Mouse (Mus musculus) adrenal gland, postnatal 36 days (tissue): ENCODE results near the gene Cebpz. TPM values are rescaled to one million over a fixed set of nuclear protein-coding genes. Genes with fewer than 3 reads are reported as not detected.
A peak's percentile ranks its signal among the peaks of the same experiment; 100 is the strongest.

Experiments
- DNase-seq, 2 experiments: peaks; one replicate each; pipeline ENCODE4 v3.0.0; 2021; ENCODE audit warnings: mixed read lengths in 1 of 2
- long read RNA-seq, 2 experiments: library from polyadenylated mRNA; stranded (forward); transcript quantifications; one replicate each; pipeline ENCODE4 v2.0.0; 2021; ENCODE audit warnings: borderline sequencing depth in 2 of 2
- total RNA-seq, 2 experiments: library from RNA; stranded (reverse); gene quantifications; 2 replicates each; pipeline ENCODE4 v1.2.3; 2021

Gene Cebpz
- 10 to 100 TPM; 45.6 to 51.1 TPM for total RNA-seq
- long read RNA-seq, experiment 1, full-length matches to known transcripts = 26 of 61 reads
- long read RNA-seq, experiment 1, partial matches to known transcripts = 31 of 61 reads
- long read RNA-seq, experiment 1, other reads (novel, unspliced or antisense) = 4 of 61 reads
- long read RNA-seq, experiment 2, full-length matches to known transcripts = 6 of 9 reads
- long read RNA-seq, experiment 2, partial matches to known transcripts = 2 of 9 reads
- long read RNA-seq, experiment 2, other reads (novel, unspliced or antisense) = 1 of 9 reads

DNA sequence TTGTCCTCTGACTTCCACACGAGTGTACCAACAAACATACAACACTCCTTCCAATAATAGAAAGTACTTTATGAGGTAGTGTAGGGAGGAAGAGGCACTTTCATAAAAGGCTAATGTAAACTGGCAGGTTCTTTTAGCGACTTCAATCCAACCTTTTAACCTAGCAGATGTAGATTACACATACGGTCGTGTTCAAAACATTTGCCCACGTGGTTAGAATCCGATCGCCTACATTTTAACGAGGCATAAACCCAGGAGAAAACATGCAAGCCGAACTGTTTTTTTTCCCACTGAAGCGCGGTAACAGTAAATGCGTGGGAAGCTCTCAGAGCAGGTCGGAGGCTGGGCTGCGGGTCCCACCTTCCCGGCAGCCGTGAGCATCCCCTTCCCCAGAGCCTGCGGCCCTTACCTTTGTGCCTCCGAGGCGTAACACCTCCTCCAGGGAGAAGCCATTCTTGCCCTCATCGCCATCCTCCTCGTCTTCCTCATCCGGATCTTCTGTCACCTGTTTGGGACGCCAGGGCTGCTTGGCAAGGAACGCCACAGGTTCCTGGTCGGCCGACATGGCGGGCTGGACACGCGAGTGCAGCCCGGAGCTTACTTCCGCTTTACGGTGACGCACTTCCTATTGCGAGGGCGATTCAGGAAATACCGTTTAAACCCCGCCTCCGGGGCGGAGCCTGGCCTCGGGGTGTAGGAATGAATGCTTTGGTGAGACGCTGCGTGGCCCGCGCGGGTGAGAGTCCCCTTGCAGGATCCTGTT is at the start of gene Cebpz, which contains the start of gene Ndufaf7:
TSS of gene Cebpz (minus strand) at position 601 of the 763 bp plus-strand sequence.
TSS of gene Ndufaf7 (plus strand) at position 671 of the 763 bp plus-strand sequence.
- DNase-seq = peak; percentile 98 to 99

DNA sequence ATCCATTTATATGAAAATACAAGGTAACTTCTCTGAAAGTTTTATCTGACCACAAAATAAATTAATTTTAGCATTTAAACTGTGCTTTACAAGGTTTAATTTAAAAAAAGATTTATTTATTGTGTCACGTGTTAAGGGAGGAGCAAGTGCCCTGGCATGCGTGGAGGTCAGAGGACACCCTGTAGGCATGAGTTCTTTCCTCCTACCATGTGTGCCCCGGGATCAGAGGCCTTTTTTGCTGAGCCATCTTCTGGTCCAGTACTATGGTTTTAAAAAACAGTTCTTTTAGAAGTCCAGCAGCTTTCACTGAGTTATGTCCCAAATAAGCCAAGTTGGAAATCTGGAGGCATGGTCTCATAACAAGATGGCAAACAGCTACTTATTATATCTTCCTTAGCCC is 46.9 kb upstream of the Cebpz start:
- no peak for DNase-seq

DNA sequence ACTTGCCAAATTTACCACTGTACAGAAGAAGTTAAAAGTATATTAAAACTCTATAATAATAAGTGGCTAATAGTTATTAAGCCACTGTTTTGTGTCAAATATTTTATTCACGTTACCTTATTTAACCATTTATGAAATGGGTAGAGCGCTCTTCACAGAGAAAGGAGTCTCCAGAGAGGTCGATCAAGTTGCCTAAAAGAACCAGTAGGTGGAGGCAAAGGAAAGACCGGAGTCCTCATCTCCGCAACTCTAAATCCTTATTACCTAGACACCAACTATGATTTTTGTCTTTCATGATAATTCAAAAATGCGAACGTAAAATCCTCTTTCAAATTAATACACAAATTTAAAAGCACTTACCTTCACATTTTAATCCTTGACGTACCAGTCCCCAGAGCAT is 46.3 kb upstream of the Cebpz start:
- DNase-seq = no peak

DNA sequence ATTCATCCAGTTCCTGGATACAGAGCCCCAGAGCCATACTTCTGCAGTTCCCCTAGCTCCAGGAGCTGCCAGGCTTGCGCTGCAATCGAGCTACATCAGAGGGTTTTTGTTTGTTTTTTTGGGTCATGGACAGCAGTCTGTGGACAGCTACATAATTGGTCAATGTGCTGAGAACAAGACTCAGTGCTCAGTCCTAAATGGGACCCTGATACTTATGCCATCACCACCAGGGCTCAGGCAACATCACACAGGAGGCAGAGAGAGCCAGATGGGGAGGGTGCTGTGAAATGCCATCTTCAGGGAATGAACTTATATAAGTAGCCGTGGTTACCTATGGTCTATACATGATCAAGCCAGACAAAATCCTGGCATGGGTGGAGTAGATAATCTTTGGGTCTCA is 31.6 kb upstream of the Cebpz start:
- DNase-seq = no peak

DNA sequence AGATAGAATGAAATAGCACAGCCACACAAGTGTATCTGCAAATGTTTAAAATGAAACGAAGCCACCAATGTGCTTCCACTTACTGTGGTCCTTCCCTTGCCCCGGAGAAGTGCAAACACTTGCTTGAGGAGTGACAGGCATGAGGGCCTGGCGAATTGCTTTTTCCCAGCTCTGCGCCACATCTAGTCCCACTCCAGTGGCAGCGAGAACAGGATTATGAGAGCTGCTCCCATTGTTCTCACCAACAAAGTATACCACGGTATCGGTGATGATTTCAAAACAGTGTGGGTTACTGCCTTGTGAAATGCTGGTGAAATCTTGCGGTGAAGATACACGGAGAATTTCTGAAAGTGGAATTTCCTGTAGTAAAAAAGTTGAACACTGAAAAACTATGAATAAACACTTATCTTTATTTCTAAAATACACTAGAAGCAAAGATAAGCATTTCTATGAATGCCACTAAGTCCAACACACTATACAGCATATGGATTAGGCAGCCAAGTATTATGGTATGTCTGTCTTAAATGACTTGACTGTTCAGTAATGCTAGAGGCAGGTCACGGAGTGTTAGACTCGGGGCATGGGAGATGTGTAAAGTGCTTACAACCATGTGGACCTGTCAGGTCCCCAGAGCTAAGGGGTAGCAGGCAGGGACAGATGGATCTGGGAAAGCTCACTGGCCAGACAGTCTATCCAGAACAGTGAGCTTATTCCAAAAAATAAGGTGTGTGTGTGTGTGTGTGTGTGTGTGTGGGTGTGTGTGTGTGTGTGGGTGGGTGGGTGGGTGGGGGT is 29.4 kb upstream of the Cebpz start:
- no peak for DNase-seq

DNA sequence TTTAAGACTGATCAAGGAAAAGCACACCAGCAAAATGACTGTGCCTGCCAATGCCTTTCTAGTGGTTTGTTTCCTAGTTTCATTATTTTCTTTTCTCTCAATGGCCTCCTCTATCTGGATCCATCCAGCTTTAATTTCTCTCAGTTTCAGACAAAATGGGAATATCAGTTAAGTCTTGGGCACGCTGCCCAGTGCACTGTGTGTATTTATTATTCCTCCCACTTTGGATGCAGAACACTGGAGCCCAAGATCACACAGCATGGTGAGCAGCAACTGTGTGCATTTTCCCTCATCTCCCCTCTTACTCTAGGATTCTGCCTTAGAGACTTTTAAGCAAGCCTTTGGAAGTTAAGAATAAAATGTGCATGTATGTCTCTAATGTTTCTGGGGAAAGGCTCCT is 27.5 kb upstream of the Cebpz start:
- no peak for DNase-seq

DNA sequence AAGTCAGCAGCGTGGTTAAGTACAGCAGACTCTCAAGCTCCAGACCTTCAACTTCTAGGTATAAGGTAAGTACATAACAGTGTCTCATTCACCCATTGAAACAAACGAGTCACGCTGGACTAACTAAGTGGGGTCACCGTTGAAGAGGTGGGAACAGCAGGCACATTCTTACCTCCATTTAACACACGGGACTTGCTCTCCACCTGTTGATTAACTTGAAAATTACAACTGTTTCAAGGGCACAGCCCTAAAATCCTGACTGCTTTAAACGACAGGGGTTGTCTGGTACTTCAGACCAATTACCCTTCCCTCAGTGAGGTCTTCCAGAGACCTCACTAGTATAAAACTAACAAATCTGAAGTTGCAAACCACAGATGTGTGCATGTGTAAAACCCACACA is 22.6 kb upstream of the Cebpz start:
- DNase-seq = no peak

DNA sequence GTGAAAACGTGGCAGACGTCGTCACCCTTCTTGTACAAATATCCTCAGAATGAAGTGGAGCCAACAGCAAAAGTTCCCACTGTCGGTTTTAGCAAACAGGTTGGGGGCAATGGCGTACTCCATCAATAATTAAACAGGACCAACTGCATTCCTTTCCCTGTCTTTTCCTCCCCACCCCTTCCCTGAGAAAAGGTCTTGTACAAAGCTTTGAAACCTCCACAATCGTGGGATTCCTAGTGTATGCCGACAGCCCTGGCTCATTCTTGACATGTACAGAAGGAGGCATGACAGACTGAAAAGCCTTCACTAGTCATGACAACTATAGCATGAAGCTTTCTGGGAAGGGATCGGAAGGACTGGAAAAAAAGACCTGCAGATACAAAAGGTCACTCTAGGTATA is 16.4 kb upstream of the Cebpz start:
- no peak for DNase-seq

DNA sequence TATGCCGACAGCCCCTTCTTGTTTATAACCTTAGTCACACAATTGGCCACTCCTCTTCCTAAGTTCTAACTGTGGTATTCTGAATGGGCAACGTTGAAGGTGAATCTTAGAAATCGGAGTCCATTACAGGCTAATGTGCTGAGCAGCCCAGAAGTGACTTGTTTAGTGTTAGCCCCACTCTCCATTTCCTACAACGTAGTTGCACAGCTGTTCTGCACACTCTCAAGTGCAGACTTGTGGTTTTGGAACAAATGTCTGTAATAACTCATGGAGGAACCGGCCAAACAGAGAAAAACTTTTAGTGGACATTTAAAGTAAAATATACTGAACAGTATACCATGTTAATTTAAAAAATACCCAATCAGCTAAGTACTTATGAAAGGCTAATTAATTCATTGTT is 15.2 kb upstream of the Cebpz start:
- no peak for DNase-seq

DNA sequence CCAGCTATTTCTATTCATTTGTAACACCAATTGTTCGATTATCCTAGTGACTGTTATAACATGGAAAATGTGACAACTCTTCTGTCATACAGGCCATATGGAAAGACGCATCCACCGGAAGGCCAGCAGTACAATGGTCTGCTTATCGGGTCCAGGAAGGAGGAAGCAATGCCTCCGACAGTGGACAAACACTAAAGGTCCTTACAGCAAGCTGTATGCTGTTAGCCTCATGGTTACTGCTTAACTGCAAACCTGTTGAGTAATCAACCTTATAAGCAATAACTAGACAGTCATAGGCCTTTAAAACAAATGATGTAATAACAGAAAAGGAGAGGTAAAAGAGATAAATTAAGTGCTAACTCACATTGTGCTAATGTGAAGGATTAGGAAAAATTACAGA is 14.4 kb upstream of the Cebpz start:
- DNase-seq = no peak

DNA sequence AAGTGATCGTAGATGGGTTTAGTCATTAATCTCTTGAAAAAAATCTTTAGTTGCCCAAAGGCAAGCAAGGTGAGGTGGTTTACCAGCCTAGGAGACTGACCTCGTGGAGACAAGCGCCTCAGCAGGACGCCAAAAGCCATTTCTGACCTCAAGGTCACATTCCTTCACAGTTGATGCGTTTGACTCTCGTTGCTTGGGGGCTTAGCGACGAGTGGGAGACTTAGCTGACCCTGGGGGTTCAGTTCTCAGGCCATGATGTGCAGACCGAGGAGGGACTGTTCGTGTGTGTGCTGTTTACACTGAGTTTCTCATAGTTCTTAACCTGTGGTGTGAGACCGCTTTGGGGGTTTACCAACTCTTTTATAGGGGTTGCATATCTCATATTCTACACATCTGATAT is 5.7 kb upstream of the Cebpz start:
- DNase-seq = no peak

DNA sequence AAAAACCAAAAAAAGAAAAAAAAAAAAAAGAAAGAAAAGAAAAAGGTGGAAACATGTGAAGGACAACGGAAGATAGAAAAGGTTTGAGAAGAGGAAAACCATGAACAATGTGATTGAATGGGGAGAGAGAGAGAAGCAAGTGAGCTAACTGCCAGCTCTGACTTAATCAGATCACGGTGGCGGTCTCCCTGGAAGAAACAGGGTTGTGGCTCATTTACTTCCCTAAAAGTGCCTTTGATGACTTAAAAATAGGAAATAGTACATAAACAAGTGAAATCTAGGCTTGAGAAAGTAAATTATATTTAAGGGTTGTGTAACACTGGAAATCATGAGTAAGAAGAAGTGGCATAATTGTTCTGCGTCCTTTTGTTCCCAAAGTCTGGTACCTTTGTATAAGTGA is 2.1 kb upstream of the Cebpz start:
- no peak for DNase-seq

DNA sequence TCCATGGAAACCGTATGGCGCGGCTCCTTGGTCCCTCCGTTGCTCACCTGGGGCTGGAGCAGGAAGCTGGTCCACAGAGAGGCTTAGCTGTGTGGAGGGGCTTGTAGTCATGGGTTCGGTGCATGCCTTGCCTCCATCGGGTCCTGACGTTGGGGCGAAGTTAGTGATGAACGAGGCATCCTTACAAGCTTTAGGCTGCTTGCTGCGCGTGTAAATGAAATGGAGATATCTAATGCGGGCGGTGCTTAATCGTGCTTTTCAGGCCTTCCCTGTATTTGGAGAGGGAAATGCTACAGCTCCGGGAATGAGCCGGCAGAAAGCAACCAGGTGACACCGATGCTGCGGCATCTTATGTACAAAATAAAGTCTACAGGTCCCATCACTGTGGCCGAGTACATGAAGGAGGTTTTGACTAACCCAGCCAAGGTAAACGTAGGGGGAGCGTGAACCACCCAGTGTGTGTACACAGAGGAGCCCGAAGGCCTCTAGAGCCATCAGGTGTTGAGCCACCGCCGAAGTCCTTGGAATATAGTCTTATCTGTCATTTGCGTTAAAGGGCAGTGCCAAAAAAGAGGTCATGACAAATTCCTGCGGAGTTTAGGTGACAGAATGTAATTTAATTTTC is 475 bp upstream of the Cebpz start:
- no peak for DNase-seq

DNA sequence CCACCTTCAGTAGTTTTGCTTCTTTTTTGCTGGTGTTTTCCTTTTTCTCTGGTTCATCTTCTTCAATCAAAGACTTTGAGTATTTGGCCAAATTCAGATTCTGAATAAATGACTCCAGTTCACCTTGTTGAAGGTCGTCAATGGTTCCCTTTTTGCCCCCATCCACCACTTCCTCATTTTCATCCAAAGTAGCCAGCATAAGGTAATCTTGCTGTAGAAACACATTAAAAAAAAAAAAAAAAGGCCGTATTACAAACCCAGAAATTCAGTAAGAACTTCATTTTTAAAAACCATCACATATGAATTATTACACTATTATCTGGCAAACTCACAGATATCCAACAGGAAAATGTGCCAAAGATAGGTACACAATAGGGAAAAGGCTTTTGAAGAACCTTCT is 1.0 kb downstream of the Cebpz start:
- no peak for DNase-seq

DNA sequence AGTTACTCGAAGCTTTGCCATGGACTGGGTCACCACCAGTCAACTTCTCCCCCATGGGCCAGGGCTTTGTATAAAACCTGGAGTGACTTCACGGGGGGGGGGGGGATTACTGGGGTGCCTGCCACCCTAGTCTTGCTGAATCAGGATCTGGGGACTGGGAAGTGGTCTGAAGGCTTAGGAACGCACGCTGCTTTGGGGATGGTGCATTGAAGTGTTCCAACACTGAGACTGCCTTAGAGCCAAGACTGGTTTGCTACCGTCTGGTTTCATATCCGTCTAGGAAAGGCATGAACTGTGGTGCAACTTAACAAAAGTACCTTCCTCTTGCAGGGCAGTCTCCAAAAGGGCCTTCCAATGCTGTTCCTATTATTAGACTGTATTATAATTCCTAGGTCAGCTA is 19.2 kb downstream of the Cebpz start:
- no peak for DNase-seq

DNA sequence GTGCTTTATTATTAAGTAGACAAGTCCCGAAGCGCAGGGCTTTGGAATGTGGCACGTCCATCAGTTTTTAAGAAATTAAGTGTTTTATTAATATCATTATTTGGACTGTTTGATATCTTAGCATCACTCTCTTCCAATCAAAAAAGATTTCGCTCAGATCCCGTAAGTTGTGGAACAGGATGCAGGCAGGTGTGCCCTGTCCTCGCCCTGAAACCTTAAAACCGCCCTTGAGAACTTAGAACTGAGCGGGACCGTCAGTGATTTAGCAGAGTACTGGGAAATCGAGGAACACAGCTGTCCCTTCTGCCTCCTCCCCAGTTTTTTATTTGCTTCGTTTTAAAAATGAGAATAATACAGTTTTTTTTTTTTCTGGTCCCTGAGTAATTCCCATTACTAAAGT is 20.0 kb downstream of the Cebpz start:
- DNase-seq = no peak

DNA sequence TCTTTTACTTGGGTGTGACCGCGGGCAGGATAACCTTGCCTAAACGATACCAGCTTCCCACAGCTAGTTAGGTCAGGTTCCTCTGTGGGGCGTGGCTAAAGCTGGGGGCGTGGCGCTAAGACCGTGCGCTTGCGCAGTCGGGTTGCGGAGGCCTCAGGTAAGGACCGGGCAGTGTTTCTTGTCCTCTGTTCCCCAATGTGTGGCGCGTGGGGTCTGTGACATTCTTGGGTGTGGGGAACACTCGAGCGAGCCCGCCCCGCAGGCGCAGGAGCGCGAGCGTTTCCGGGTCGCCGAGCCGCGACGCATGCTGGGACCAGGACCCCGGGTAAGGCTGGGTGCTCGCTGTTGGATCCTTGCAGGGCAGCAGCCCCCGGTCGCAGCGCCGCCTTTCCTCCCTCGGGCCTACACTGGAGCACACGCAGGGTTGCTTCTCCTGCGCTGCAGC is 20.5 kb downstream of the Cebpz start, which contains the start of gene Cebpzos:
TSS of gene Cebpzos (plus strand) at position 132 of the 445 bp plus-strand sequence.
- peak; percentile 87 to 89 for DNase-seq

DNA sequence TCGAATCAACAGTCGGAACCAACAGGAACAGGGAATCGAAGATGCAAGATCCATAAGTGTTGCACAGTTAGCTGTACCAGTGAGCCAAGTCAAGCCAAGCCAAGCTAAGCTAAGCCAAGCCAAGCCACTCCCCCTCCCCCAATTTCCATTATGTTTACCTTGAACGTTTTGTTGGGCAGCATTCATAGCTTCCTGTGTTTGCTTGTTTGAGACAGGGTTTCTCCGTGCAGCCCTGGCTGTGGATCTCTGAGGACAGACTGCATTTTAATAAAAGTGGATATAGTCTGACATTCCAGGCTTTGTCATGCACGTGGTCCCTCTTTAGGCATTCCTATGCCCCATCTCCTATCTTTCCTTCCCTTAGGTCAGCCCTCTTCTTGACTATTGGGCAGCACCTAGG is 21.1 kb downstream of the Cebpz start:
- no peak for DNase-seq

DNA sequence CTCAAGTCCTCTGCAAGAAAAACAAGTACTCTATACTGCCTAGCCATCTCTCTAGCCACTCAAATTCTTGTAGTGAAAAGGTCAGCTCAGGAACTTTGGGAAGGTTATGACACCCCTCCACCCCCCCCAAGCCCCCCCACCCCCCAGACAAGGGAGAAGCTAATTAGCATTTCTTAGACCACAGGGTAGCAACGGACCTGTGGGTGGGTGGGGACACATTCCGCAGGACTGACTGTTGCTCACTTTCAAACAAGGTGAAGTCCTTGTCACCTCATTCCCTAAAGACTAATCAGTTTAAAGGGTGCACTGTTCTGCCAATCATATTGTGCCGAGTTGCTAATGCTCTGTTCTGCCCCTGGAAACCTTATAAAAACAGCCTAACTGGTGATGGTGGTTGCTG is 22.9 kb downstream of the Cebpz start:
- DNase-seq = no peak

DNA sequence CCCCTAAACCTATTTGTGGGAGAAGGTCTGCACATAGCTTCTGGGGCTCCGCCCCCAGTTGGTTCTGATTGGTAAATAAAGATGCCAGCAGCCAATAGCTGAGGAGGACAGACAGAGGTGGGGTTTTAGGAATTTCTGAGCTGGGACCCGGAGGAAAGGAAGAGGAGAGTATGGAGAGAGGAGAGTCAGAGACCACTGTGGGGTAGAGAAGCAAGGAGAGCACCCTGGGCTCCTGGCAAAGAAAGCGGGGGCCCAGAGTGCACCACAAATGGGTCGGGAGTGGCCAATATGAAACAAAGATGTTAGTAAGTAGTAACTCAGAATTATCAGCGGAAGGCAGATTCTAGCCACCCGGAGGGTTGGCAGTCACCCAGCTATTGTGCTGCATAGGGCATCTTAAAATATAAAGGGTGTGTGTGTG is 24.0 kb downstream of the Cebpz start:
- DNase-seq = no peak

DNA sequence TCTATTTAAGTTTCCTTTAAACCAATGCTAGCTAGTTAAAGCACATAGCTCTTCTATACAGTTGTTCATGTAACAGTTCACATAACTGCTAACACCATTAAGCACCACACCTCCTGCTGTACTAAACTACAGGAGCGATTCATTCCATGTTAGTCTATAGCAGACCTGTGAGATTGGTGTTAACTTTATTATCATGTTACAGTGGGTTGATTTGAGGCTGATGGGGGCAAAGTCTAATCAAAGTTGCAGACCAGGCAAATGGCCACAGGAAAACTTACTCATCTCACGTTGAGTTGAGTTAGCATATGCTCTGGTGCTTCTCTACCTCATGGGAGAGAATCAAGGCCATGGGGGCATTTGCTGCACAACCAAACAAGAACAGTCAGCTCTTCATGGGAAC is 27.5 kb downstream of the Cebpz start:
- DNase-seq = no peak

DNA sequence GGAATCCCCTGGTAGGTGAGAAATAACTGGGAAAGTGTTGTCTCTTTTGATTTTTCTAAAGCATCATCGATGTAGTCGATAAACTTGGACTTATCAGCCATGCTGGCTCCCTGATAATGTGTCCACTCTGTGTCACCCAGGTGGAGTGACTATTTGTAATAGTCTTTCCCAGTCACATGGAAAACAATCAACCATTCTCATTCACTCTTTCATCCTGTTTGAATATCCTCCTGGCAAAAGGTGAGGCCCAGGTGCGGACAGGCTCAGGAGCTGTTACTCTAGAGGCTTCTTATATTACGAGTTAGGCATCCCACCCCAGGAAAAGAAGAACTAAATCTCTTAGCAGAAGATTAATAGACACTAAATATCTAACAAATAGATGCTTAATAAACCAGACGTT is 30.0 kb downstream of the Cebpz start, which contains the start of gene Sult6b1:
TSS of gene Sult6b1 (minus strand) at position 101 of the 400 bp plus-strand sequence.
- no peak for DNase-seq
